Comparison of ENCODE assay signal across 28 mouse cellular contexts in genomic region chr14:72438976-72439375, GRCm38 (mm10). TPM values are rescaled to one million over a fixed set of nuclear protein-coding genes. Genes with fewer than 3 reads are reported as not detected.
A peak's percentile ranks its signal among the peaks of the same experiment; 100 is the strongest.
DNase-seq lines count a peak whose midpoint lies in the region; TF ChIP-seq lines count a peak whose summit lies in the region.
"Had no signal": no experiment of that assay in that cellular context is flagged by ENCODE, and none has a peak within 500 bp of the region (broad histone marks: within the 10 kb centered on the region; RNA-seq: fewer than 3 reads in every experiment).

No protein-coding gene starts in this region.

- no peak for TF ChIP-seq CTCF in brain, embryonic 14.5 days (IDR thresholded peaks at IDR 0.05; ENCODE audit: borderline replicate concordance, extremely low read depth, insufficient read depth, insufficient read length)

- intact Hi-C loops in left cerebral cortex, postnatal 4 days (cut with DNase I), result no loop called here
- intact Hi-C loops in left cerebral cortex, postnatal 14 days (cut with DNase I), result no loop called here

- TF ChIP-seq POLR2A in brain, embryonic 14.5 days (IDR thresholded peaks at IDR 0.05; ENCODE audit: borderline replicate concordance, extremely low read depth, insufficient read depth, insufficient read length, poor library complexity, severe bottlenecking), result no peak

- peak; percentile 21 to 37 for DNase-seq in cerebellum, postnatal 14 days
- DNase-seq in cerebellum, adult 8-10 months, result no peak
- DNase-seq in left cerebral cortex, postnatal 4 days, result peak; percentile 36
- no peak for DNase-seq in left cerebral cortex, postnatal 14 days (ENCODE audit: low spot score in 2 of 2)
- DNase-seq in brain, embryonic 14.5 days (ENCODE audit: low read depth), result peak; percentile 3
- DNase-seq in layer of hippocampus, postnatal 36 days, result no peak
- DNase-seq: adrenal gland, adult 8-10 months; adrenal gland, postnatal 14 days; adrenal gland, postnatal 36 days; cerebellum, adult 11-12 months; cerebellum, adult 2 months; cerebellum, adult 9-11 months; cerebellum, postnatal 36 days; embryo, embryonic 11 days had no signal

RNA-seq across cellular contexts. Expression of gene Gm9195, which starts 52.7 kb away (rescaled TPM):
- total RNA-seq in left cerebral cortex, postnatal 4 days (2021), result not detected
- not detected for total RNA-seq in left cerebral cortex, postnatal 14 days (2021)
- polyA plus RNA-seq in brain, embryonic 14.5 days (2012; rRNA removed), result not detected in 2 replicates
- total RNA-seq in layer of hippocampus, postnatal 36 days (2021), result not detected
- total RNA-seq: adrenal gland, adult 18-20 months; adrenal gland, adult 8-10 months; adrenal gland, postnatal 14 days; adrenal gland, postnatal 36 days; common myeloid progenitor, adult 5-6 weeks; ES-E14; MEL had no signal
- polyA plus RNA-seq: C2C12; cerebellum, adult 2 months; embryonic facial prominence, embryonic 11.5 days; embryonic facial prominence, embryonic 13.5 days; embryonic facial prominence, embryonic 15.5 days; erythroblast, embryonic 14.5 days; forebrain, embryonic 10.5 days; forebrain, embryonic 12.5 days; forebrain, embryonic 14.5 days; forebrain, embryonic 16.5 days; Patski had no signal

Comparison
In these comparisons a context has a peak if more than half of its experiments do, and no peak if none do; other contexts are left out.
1. DNase-seq: peak in cerebellum, postnatal 14 days (2 of 2), left cerebral cortex, postnatal 4 days (single experiment) and brain, embryonic 14.5 days (single experiment); none in cerebellum, adult 8-10 months (single experiment), left cerebral cortex, postnatal 14 days (0 of 2) and layer of hippocampus, postnatal 36 days (0 of 2).